Mouse (Mus musculus): Measurements from ENCODE around the gene Ndufaf4. TPM values are rescaled to one million over a fixed set of nuclear protein-coding genes. Genes with fewer than 3 reads are reported as not detected.

Gene Ndufaf4
- polyA plus RNA-seq, 1 experiment from 2014 or later: 60.3 TPM

DNA sequence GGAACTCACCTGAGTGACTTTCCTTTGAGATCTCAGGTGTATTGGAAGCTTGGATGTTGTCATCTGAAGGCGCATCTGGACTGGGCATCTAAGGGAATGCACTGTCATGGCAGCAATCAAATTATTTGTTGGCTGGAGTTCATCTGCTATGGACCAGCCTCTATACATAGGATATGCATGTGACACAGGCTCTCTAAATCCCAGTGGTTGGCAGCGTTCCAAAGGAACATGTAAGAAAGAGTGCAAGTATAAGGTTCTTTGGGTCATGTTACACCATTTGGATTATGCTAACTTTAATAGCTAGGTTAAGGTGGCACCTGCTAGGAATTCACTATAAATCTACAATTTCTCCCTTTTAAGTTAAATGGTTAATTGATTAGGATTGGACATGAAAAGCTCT lies 17.7 kb downstream of the Ndufaf4 start:
- no peaks in the 10 kb centered on the region for H3K4me1 ChIP-seq (replicated peaks)
- WGBS: 99% methylated on average over 2 of the region's 2 CpGs
- no peak overlapping the region for H3K4me2 ChIP-seq
- H3K36me3 ChIP-seq: no peaks in the 10 kb centered on the region
- no peaks in the 10 kb centered on the region for H3K27me3 ChIP-seq
- H3K9ac ChIP-seq: no peak overlapping the region
- no peak overlapping the region for H3K27ac ChIP-seq
- ATAC-seq (ENCODE audit: low FRiP score): no peak
- no peak overlapping the region for H3K4me3 ChIP-seq
- H3K9me3 ChIP-seq: no peaks in the 10 kb centered on the region

DNA sequence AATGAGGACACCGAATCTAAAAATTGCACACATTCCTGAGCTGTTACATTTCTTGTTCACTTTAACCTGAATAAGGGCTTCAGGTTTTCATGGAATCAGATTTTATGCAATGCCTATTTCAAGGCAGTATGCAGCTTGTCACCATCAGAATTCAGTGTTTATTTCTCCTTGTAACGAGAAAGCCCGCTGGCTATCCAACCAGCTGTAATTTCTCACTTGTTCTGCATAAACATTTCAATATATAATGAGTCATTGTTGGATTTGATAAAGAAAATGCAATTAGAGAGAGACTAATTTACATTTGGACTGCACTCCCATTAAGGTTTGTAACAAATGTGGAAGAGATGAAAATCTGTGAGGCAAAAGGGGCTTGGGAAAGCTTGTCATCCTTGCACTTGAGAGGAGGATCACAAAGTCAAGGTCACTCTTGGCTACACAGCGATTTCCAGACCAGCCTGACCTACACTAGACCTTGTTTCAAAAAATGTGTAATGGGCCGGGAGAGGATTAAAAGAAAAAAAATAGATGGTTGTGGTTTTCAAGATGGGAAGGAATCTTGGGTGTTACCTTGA lies 22.2 kb downstream of the Ndufaf4 start:
- WGBS: 72% methylated on average over 5 of the region's 5 CpGs
- no peaks in the 10 kb centered on the region for H3K27me3 ChIP-seq
- no peak overlapping the region for H3K4me2 ChIP-seq
- H3K36me3 ChIP-seq: no peaks in the 10 kb centered on the region
- H3K9me3 ChIP-seq: no peaks in the 10 kb centered on the region
- H3K9ac ChIP-seq: no peak overlapping the region
- H3K4me3 ChIP-seq: no peak overlapping the region
- ATAC-seq (ENCODE audit: low FRiP score): no peak
- no peak overlapping the region for H3K27ac ChIP-seq
- H3K4me1 ChIP-seq (replicated peaks): no peaks in the 10 kb centered on the region

DNA sequence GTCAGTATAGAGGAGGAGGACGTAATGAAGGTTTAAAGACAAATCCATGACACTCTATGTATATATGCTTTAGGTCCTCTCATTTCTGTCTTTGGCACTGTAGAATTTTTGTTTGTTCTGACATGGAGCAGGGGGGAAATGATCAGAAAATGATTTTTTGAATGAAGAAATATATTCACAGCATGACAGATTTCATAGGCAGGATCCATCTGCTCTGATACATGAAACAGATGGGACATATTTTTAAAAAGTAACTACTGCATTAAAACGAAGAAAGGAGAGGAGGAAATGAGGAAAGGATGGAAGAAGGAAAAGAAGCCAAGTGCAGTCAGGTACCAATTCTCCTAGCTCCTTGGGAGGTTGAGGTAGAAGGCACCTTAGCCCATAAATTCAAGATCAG lies 26.8 kb downstream of the Ndufaf4 start:
- Histone ChIP-seq H3K27ac (no peak overlapping the region), H3K4me2 (no peak overlapping the region), H3K4me3 (no peak overlapping the region), H3K27me3 (no peaks in the 10 kb centered on the region), H3K36me3 (no peaks in the 10 kb centered on the region), H3K4me1 (replicated peaks) (no peaks in the 10 kb centered on the region), H3K9ac (no peak overlapping the region), H3K9me3 (no peaks in the 10 kb centered on the region)
- 68% methylated on average over 2 of the region's 2 CpGs for WGBS
- no peak for ATAC-seq (ENCODE audit: low FRiP score)

DNA sequence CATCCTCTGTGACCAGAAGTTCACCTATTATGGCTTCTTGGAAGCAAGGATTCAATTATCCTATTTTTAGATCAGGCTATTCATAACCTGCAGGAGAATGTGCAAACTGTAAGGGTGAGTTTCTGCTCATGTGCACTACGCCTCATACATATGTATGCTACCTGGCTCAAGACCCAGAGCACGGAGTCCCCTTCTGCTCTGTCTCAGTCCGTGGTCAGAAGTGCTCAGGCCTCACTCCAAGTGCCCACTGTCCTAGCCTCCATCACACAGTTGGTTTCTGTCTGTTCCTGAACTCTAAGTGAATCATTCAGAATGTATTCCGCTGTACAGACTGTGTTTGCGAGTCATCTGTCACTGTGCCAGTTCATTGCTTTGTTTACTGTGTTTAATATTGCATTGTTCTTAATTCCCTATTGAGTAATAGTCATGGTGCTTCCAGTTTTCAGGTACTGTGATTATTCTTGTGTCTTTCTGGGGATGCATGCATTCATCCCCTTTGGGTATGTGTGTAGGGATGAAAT lies 30.4 kb downstream of the Ndufaf4 start:
- Histone ChIP-seq H3K9ac (no peak overlapping the region), H3K4me2 (no peak overlapping the region), H3K4me1 (replicated peaks) (no peaks in the 10 kb centered on the region), H3K27ac (no peak overlapping the region), H3K27me3 (no peaks in the 10 kb centered on the region), H3K36me3 (no peaks in the 10 kb centered on the region), H3K4me3 (no peak overlapping the region), H3K9me3 (no peaks in the 10 kb centered on the region)
- WGBS: 80% methylated on average over 5 of the region's 5 CpGs
- no peak for ATAC-seq (ENCODE audit: low FRiP score)

DNA sequence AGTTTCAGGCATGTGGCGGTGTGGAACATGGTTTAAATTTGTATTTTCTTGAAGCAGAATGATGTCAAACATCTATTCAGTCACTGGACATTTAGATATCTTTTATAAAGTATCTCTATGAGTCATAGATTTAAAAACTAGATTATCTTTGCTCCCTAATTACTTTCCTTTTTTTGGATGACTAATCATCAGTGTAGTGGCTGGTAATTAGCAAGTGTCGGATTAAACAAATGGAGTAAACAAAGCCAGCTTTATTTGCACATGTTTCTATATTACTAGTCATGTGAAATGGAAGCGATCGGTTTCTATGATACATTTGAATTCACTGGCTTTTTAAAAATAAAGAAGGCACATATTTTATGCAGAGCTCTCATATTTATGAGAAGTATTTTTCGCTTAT lies 31.0 kb downstream of the Ndufaf4 start:
- H3K27me3 ChIP-seq: no peaks in the 10 kb centered on the region
- H3K36me3 ChIP-seq: no peaks in the 10 kb centered on the region
- H3K4me1 ChIP-seq (replicated peaks): no peaks in the 10 kb centered on the region
- no peak for ATAC-seq (ENCODE audit: low FRiP score)
- H3K4me3 ChIP-seq: no peak overlapping the region
- H3K4me2 ChIP-seq: no peak overlapping the region
- no peak overlapping the region for H3K27ac ChIP-seq
- WGBS: 86% methylated on average over 5 of the region's 5 CpGs
- H3K9ac ChIP-seq: no peak overlapping the region
- no peaks in the 10 kb centered on the region for H3K9me3 ChIP-seq

GRCm38 (mm10) chr4:24942728-24943424 lies 45.0 kb downstream of the Ndufaf4 start:
- no peaks in the 10 kb centered on the region for H3K9me3 ChIP-seq
- no peaks in the 10 kb centered on the region for H3K27me3 ChIP-seq
- 68% methylated on average over 6 of the region's 6 CpGs for WGBS
- no peak for ATAC-seq (ENCODE audit: low FRiP score)
- H3K4me3 ChIP-seq: no peak overlapping the region
- no peak overlapping the region for H3K4me2 ChIP-seq
- no peak overlapping the region for H3K27ac ChIP-seq
- no peaks in the 10 kb centered on the region for H3K36me3 ChIP-seq
- no peak overlapping the region for H3K9ac ChIP-seq
- no peaks in the 10 kb centered on the region for H3K4me1 ChIP-seq (replicated peaks)

Other genes starting within 250 kb of the Ndufaf4 start
- gene Klhl32, start 47.0 kb upstream of the Ndufaf4 start, polyA plus RNA-seq (2015; fragmentation: Nextera tagmentation; extraction: Ambion mirVana): 24.6 and 26.2 TPM in 2 replicates
- 1.5 TPM in 2 replicates for gene Gpr63, start 68.3 kb downstream of the Ndufaf4 start, polyA plus RNA-seq (2015; fragmentation: Nextera tagmentation; extraction: Ambion mirVana)